Mouse (Mus musculus): ENCODE measurements around the gene Vegfb. TPM values are rescaled to one million over a fixed set of nuclear protein-coding genes. Genes with fewer than 3 reads are reported as not detected.

The Vegfb gene
- polyA plus RNA-seq (2012; rRNA removed) = 17.2 and 17.5 TPM in 2 replicates

- WGBS = 2% methylated on average over 82 of the region's 85 CpGs
Measured at GRCm38 (mm10) chr19:6987061-6987903, at the start of gene Vegfb. Vegfb (minus strand) TSS chr19:6987651.

GRCm38 (mm10) chr19:7034006-7034405 lies 46.6 kb upstream of the Vegfb start:
- no peak for DNase-seq (ENCODE audit: low read depth, low spot score)
- 92% methylated on average over 5 of the region's 5 CpGs for WGBS

More at GRCm38 (mm10) chr19:6987061-6987903, at the start of gene Vegfb:
- DNase-seq (ENCODE audit: low read depth, low spot score) = no peak

- WGBS = 92% methylated on average over 5 of the region's 5 CpGs
- DNase-seq (ENCODE audit: low read depth, low spot score) = no peak
Measured at GRCm38 (mm10) chr19:7029531-7029930, 42.1 kb upstream of the Vegfb start.

- 36% methylated on average over 3 of the region's 3 CpGs for WGBS
- no peak for DNase-seq (ENCODE audit: low read depth, low spot score)
Measured at GRCm38 (mm10) chr19:7020224-7020641, 32.8 kb upstream of the Vegfb start.

- DNase-seq (ENCODE audit: low read depth, low spot score) = no peak
Measured at GRCm38 (mm10) chr19:7019191-7019590, 31.7 kb upstream of the Vegfb start, which contains the start of gene Fermt3. Fermt3 (minus strand) TSS chr19:7019469.

GRCm38 (mm10) chr19:7018546-7018945 lies 31.1 kb upstream of the Vegfb start:
- DNase-seq (ENCODE audit: low read depth, low spot score) = no peak
- WGBS = 87% methylated on average over 11 of the region's 11 CpGs

More at GRCm38 (mm10) chr19:7019191-7019590, 31.7 kb upstream of the Vegfb start, which contains the start of gene Fermt3:
- 70% methylated on average over 5 of the region's 5 CpGs for WGBS

- DNase-seq (ENCODE audit: low read depth, low spot score) = no peak
- 76% methylated on average over 12 of the region's 12 CpGs for WGBS
Measured at GRCm38 (mm10) chr19:7017541-7018457, 30.3 kb upstream of the Vegfb start.

GRCm38 (mm10) chr19:7014481-7015135 lies 27.2 kb upstream of the Vegfb start:
- DNase-seq (ENCODE audit: low read depth, low spot score) = no peak
- WGBS = 90% methylated on average over 20 of the region's 20 CpGs

GRCm38 (mm10) chr19:7013984-7014383 lies 26.5 kb upstream of the Vegfb start:
- DNase-seq (ENCODE audit: low read depth, low spot score) = no peak
- WGBS = 98% methylated on average over 9 of the region's 9 CpGs

GRCm38 (mm10) chr19:7012426-7012825 lies 25.0 kb upstream of the Vegfb start:
- DNase-seq (ENCODE audit: low read depth, low spot score) = no peak
- WGBS = 44% methylated on average over 4 of the region's 4 CpGs

GRCm38 (mm10) chr19:7006892-7007593 lies 19.6 kb upstream of the Vegfb start:
- WGBS = 38% methylated on average over 9 of the region's 9 CpGs
- DNase-seq (ENCODE audit: low read depth, low spot score) = no peak

GRCm38 (mm10) chr19:6999360-7000063 lies 12.1 kb upstream of the Vegfb start:
- DNase-seq (ENCODE audit: low read depth, low spot score) = no peak
- 58% methylated on average over 19 of the region's 19 CpGs for WGBS

GRCm38 (mm10) chr19:6997721-6998290 lies 10.4 kb upstream of the Vegfb start:
- DNase-seq (ENCODE audit: low read depth, low spot score) = no peak
- 74% methylated on average over 9 of the region's 9 CpGs for WGBS

- peak; percentile 86 for DNase-seq (ENCODE audit: low read depth, low spot score)
- WGBS = under 1% methylated on average over 24 of the region's 24 CpGs
Measured at GRCm38 (mm10) chr19:6996006-6996405, 8.6 kb upstream of the Vegfb start, which contains the start of the genes Nudt22 and Trpt1. Nudt22 (minus strand) TSS chr19:6996117. Trpt1 (plus strand) TSS chr19:6996131.

GRCm38 (mm10) chr19:6995255-6995991 lies 8.0 kb upstream of the Vegfb start:
- 26% methylated on average over 21 of the region's 21 CpGs for WGBS
- DNase-seq (ENCODE audit: low read depth, low spot score) = no peak

- WGBS = 83% methylated on average over 8 of the region's 8 CpGs
- no peak for DNase-seq (ENCODE audit: low read depth, low spot score)
Measured at GRCm38 (mm10) chr19:6994489-6994888, 7.0 kb upstream of the Vegfb start.

GRCm38 (mm10) chr19:6994002-6994401 lies 6.6 kb upstream of the Vegfb start:
- 87% methylated on average over 8 of the region's 8 CpGs for WGBS
- no peak for DNase-seq (ENCODE audit: low read depth, low spot score)

Data from large intestine, adult 2 months (tissue).